Mouse (Mus musculus): ENCODE results near the gene Abcg1.

- no peak for TF ChIP-seq CTCF (IDR thresholded peaks at IDR 0.05; ENCODE audit: extremely low read depth, insufficient read length, insufficient replicate concordance, low read depth, low read length)
- no peak for TF ChIP-seq POLR2A (IDR thresholded peaks at IDR 0.05; ENCODE audit: low read depth, low read length)
Observed at GRCm38 (mm10) chr17:31037331-31037730, 20.1 kb upstream of the Abcg1 start.
